Mouse (Mus musculus): ENCODE measurements at regions not wholly inside any gene's neighbourhood (a gene's known extent, or its start where the extent isn't known, plus 50 kb on each side); places are given as distances from the start of the nearest gene placed in this dataset.
"Not testable (repeated sequence)": the region's sequence is repeated elsewhere in the genome, so short reads cannot be mapped to it uniquely, and the experiment has no call there.

DNA sequence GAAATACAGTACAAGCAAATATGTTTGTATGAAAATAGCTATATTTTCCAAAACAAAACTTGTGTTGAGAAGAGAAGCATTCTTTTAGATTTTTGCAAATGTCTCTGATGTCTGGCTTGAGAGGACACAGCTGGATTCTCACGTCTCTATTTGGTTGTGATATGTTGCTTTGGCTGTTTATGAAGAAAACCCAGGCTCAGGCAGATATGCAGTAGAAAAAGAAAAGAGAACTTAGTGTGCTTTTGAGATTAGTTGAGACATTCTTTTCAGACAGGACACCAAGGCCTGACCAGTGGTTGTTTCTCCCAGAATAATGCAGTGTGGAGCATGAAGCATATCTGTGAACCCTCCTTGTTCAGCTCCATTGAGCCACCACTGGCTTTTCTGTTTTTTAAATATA is 178.8 kb upstream of the Mamld1 start:
- no peak for DNase-seq

DNA sequence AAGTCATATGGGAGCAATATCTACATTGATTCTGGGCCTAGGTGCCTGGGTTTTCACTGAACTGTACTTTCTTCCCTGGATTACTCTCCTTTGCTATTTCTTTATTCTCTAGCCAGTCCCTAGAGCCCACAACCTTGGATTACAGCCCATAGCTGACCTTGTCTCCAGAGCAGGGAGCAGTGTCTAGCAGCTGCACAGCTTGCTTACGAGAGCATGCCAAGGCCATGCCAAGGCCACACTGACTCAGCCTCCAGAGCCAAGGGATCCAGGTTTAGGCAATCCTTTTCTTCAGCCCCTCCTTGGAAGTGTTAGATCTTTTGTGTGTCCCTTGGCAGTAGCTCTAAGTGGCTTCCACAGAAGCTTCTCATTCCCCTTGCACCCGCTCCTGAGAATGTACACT is 168.7 kb upstream of the Mamld1 start:
- DNase-seq, result no peak

DNA sequence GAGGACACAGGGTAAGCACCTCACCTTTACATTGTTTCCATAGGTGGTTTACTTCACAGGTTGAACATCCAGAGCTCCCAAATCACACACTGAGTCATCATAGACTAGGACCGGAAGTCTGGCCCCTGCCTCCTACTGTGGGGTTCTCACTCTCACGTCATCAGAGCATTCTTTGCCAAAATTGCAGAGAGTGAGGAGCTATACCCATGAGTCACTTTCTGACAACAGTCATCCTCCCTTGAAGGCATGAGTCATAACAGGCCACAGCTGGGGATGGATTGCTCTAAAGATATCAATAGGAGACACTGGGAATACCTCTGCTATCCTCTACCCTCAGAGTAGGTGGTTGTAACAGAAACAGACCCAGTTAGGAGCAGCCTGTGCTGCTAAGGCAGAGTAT is 166.6 kb upstream of the Mamld1 start:
- DNase-seq, result peak; percentile 29

DNA sequence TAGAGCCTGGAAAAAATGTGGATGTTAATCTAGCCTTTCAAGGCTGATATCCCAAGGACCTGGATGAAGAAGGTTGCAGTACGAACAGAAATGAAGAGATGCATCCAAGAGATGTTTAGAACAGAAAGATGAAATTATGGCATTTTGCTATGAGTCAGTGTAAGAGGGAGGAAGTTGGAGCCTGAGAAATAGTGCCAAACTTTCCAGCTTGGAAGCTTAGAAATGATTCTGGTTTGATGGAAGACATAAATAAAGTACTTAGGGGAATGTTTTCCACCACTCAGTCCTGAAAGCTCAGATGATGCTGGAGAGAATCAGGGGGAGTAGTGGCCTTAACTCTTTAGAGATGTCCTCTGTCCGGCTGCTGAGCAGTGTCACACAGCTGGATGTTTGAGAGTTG is 155.5 kb upstream of the Mamld1 start:
- DNase-seq, result no peak

DNA sequence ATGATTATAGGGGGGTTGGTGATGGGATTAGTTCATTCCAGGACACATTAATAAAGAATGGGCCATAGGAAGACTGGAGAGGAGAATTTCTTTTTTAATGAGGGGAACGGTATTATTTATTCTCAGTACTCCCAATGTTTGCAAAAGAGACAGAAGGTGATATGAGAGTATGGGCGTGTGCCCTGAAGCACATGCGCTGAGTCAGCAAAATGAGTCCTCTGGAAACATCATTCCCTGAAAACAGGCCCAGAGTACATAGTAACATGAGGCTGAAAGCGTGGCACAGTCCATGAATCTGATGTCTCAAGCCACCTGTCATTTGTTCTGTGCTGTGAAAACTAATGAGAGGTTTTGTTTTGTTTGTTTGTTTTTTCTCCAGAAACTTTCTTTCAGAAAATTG is 154.5 kb upstream of the Mamld1 start:
- DNase-seq, result no peak

DNA sequence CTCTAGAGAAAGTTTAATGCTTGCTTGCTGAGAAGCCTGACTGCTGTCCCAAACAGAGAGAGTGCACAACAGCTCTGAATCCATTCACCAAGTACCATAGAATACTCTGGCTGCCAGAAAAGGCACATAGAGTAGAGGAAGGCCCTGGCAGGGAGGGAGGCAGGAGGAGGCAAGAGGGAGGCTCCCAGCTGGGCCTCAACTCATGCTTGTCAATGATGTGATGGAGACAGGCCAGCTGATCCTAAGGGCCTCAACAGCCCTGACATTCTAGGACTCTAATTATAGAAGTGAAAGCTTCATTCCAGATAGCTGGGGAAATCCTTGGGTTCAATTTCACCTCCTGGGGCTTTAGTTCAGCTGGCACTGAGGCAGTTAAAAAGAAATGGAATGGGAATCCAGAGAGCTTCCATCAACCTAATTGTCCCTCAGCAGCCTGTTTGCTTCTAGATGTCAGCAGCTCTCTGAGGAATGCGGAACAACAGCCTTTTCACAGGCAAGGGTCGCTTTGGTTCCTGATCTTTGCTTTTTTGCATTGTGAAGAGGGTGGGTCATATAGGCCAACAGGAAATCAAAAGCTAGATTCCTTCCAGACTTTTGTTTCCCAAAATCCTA is 152.8 kb upstream of the Mamld1 start:
- DNase-seq, result no peak

DNA sequence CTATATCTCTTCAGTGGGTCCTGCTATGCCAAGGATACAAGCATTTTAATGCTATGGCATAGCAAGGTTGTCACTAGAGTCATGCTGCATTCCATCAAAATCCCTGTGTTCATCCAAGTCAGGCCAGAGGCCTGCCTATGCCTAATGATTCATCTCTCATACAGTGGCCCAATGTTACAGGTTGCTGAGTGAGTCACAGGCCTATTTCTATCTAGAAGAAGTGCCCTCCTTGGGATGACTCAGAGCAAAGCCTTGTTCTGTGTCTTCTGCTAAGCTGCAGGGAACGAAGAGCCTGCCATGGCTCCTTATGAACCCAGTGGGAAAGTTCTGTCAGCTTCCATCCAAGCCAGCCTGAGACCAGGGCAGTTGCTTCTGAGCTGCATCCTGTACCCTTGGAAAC is 151.2 kb upstream of the Mamld1 start:
- DNase-seq, result not testable (repeated sequence)

DNA sequence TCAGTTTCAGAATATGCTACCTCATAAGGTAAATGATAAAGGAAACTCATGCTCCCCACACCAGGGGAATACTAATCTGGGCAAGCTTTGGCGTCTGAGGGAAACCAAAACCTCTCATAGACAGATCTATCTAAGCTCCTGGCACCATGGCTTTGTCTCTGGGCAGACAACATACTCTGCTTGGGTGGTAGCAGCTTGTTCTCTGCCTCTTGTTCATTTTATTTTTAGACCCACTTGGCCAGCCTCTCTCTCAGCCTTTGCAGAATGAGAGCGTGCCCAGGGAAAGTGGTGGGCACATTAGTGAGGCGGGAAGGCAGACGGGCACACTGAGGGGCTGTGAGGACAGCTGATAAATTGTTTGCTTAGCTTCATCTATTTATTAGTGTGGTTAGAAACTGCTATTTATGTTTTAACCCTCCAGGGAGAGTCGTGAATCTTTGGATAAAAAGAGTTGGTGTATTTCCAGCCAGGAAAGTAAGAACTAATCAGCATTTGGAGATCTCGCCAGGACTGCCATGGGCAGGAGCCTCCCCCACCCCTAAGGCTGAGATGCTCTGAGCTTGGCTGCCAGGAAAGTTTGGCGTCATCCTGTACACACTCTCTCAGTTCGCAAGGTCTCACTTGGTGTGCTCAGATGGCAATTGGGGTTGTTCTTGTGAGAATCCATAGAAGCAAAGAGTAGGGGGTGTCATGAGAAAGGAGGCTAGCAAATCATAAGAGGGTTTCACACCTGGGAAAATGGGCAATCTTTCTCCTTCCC is 150.2 kb upstream of the Mamld1 start:
- DNase-seq, result no peak

DNA sequence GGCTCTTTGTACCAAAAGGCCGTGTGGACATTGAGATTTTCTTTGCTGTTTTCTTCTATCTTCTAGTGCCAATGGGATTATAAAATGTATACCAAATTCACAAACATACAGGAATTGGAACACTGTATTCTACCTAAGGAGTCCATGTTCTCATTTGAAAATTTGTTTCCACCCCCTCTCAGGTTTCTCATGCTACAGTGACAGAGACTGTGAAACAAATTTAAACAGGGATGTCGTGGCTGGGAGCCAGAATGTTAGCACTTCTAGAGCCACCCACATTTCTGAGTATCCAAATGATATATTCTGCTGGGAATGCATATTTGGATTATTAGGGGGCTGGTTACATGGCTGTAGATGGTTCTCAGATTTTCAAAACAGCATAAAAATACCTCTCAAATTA is 124.4 kb upstream of the Mamld1 start:
- DNase-seq, result no peak

DNA sequence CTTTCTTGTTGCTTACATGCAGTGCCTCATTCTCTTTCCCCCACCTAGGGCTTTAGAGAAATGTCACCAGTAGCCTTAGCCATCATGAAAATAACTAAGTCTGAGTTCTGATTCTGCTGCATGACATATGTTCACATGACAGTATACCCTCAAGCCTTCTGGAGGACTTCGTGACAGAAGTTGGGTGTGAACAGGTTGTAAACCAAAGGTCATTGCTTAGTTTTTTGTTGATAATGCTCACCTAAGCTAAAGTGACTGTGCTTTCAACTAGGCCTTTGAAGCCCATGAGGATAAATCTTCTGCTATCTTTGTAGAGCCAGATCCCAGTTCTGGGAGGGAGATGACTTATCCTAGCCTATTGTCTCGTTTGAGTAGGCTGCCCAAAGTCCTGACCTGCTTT is 118.1 kb upstream of the Mamld1 start:
- no peak for DNase-seq

DNA sequence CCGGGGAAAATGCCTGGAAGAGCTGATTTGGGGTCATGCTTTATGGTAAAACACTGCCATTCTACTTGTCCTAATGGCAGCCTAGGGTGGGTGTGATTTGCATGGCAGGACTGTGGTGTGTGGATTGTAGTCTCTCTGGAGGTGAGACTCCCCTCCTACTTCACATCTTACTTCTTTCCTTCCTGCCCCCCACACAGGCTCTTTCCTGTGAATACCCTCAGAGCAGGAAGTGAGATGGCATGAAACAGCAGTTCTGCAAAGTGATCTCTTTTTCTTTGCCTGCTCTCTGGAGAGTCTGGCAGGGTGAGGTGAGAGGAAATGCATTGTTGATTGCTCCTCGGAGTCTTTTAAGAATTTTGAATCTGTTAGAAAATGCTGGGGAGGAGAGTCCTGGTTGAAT is 104.7 kb upstream of the Mamld1 start:
- no peak for DNase-seq

DNA sequence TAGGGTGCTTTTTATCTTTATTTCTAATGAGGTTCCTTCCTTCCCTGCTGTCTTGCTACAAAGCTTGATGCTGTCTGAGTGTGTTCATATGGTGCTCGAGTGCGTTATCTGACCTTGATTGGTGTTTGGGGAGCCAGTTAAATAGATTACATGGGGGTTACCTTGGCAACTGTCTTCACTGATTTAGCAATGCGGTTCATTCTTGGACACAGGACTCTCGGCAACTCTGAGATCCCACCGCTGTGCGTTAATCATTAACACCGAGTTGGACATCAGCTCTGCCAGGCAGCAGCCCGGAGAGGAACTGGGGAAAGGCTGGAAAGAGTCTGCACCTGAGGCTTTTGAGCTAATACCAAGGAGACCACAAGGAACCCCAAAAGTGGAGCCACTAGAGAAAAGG is 104.0 kb upstream of the Mamld1 start:
- DNase-seq, result no peak

DNA sequence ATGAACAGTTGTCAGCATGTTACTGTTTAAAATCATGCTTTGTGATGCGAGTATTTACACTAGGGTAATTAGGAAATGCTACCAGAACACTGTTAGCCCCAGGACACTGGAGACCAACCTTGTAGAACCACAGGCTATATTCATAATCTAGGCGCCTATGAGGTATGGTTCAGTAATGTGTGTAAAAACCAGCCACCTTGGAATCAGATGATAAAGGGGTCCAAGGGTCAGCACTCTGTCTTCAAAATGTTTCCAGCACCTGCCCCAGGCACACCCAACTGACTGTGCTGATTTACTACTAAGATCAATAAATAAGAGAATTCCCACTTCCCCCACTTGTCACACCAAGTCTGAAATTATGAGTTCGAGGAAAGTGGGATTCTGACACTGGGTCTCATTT is 100.8 kb upstream of the Mamld1 start:
- DNase-seq, result no peak

DNA sequence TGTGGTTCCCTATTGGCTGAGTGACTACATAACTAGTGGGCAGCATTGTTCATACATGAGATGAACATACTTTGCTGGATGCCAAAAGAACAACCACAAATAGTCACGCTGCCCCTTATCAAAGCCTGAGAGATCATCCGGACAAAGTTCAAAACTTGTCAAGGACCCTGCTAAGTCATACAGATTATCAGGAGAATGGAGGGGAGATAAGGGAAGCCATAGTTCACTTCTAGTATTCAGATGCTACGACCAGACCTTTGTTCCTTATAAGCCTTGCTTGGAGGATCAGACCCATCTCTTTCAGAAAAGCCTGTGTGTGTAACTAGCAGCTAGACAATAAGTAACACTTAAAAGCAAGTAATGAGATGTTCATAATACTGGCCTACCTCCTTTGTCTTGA is 97.0 kb upstream of the Mamld1 start:
- DNase-seq, result no peak

All from right cerebral cortex, postnatal 25 days (tissue).